Mouse (Mus musculus): ENCODE measurements around the gene Xpc.

Gene Xpc

DNA sequence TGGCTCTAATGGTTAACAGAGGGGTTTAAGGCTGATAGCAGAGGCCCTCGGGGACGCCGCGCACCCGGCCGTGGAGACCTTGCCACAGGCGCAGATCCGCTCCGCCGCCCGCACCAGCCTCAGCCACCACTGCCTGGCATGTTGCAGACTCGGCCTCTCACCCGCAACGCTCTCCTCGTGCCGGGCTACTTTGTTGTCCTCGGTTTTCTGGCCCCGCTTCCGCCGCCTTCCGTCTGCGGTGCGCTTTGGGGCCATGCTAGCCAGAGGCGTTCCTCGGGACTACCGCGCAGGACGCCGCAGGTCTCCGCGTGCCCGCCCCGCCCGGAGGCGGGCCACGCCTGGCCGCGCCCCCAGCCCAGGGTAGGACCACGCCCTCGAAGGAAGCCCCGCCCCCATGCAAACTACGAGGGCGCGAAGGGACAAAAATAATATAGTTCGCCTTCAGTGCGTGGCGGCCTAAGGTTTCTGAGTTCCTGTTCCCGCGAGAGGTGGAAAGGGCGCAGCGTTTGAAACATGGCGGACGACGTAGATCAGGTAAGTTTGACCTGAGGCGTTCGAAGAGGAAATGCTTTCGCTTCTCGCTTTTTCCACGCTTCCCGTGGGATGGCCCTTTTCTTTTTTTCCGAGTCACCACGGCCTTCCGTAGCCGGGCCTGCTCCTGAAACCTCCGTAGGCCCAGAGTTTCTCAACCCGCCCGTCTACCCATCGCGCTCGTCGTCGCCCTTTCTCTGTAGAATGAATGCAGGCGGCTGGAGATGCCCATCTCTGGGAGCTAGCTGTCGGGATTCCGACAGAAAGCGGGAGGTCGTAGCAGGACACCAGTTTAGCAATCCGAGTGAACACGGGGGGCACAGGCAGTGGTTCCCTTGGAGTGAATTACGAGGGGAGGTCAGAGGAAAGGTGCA is at the start of gene Xpc, which contains the start of gene Lsm3:
Gene Xpc, minus strand, starts transcription at position 344 of the 905 bp plus-strand sequence.
Gene Lsm3, plus strand, starts transcription at position 384 of the 905 bp plus-strand sequence.
- DNase-seq (ENCODE audit: extremely low spot score, low spot score) = peak; percentile 98

DNA sequence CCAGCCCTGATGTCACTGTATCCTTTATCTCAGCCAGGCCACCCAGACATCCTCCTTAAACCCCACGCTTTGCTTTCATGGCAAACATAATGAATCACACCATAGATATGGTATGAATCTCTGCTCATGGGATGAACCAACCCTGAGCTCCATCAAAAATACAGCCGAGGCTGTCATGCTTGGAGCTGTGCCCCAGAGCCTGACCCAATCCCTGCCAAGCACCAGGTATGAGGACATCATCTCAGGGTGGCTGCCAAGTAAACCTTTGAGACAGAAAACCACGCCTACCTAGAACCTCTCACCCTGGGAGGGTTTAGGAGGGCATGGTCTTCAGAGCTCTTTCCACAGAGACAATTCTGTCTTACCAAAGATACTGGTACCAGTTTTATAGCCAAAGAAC is 47.3 kb upstream of the Xpc start:
- DNase-seq (ENCODE audit: extremely low spot score, low spot score) = no peak

DNA sequence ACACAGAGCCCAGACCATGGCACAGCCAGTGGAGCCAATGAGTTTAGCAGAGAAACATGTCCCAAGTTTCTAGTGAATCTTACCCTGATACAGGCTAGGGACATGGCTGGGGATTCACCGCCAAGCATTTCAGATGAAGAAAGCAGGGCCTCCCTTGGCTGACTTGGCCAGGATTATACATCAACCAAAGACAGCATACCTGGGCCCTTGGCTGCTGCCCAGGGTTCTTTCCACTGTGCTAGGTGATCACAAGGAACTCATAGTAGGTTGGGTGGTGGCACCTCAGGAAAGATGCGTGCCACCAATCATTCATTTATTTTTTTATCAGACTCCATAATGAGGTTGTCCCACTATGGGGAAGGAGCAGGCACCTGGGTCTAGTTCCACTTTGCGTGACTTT is 44.5 kb upstream of the Xpc start:
- no peak for DNase-seq (ENCODE audit: extremely low spot score, low spot score)

DNA sequence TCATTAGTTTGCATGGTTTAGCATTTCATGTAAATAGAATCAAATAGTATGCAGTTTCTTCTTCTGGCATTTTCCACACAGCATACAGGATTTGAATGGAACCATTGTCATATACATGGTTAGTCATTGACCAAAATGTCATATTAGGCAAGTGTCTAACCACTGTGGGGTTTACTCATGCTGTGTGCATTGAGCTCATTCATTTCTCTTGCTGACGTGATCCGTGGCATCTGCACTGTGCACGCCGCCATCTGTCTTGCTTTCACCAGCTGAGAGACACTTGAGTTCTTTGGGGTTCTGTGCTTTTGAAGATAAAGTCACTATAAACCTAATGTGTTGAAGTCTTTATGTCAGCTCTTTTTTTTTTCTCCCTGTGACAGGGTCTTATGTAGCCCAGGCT is 43.7 kb upstream of the Xpc start:
- no peak for DNase-seq (ENCODE audit: extremely low spot score, low spot score)

DNA sequence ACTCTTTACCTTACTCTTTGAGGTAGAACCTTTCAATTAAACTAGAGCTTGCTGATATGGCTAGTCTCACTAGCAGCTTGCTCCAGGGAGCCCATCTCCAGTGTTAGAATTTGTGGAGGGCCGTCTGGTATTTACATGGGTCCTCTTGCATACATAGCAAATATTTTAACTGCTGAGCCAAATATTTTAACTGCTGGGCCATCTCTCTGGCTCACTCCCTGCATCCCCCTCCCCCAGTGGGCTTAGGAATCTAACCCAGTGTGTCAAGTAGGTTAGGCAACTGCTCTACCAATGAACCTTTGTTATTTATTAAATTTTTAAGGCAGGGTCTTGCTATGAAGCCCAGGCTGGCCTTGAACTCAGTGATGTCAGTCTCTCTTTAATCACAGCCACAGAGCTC is 42.9 kb upstream of the Xpc start:
- no peak for DNase-seq (ENCODE audit: extremely low spot score, low spot score)

DNA sequence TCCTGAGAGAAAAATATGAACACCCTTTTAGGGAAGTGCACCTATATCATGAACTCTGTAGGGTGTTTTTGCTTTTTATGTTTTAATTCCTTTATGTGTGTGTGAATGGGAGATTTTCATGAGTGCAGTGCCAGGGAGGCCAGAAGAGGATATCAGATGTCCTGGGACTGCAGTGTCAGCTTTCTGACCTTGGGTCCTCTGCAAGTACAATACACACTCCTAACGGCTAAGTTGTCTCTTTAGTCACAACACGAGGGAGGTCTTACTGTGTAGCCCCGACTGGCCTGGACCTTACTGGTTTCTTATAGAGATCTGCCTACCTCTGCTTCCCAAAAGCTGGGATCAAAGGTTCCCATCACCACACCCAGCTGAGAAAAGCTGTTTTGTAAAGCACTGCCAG is 37.0 kb upstream of the Xpc start:
- DNase-seq (ENCODE audit: extremely low spot score, low spot score) = no peak

DNA sequence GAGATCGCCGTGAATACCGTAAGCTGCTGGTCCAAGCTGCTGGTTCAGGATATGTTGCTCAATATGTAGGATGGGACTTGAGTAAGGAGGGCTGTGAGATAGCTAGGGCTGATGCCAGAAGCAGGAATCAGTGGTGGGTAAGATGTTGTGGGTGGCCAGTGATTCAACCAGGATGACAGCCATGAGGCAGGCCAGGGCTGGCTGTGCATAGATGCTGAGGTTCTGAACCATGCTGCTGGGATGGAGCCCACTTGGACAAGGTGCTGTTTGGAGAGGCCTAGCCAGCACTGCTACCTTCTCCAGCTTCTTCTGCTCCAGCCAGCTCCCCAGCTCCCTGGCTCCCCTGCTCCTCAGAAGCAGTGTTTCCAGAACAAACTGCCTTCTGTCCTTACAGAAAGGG is 36.0 kb upstream of the Xpc start:
- no peak for DNase-seq (ENCODE audit: extremely low spot score, low spot score)

DNA sequence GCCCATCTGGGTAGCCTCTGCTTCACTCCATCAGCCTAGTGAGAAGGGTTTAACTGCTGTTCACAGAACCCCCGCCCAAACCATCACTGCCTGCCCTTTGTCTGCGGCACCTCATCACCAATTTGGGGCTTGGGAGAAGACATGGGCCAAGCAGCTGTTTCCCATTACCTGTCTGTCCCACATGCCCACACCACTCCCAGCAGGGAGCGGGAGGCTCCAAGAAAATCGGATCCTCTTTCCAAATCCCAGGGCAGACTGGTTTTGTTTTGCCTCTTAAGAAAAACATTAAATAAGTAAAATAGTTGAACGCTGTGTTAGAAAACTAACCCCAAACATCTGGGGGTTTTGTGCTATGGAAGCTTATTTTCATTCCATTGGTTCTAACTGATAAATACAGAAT is 33.9 kb upstream of the Xpc start:
- DNase-seq (ENCODE audit: extremely low spot score, low spot score) = peak; percentile 40

DNA sequence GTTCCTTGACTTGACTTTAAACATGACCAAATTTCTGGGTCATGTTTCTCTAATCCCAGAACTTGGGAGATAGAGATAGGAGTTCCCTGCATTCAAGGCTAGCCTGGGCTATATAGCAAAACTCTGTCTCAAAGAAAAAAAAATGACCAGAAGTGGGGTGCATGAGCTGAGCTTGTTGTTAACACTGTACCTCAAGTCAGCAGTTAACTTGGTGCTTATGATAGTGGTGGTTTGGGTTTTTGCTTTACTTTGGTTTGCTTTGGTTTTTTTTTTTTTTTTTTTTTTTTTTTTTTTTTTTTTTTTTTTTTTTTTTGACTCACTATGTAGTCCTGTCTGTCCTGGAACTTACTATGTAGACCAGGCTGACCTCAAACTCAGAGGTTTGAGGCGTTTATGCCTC is 31.6 kb upstream of the Xpc start:
- DNase-seq (ENCODE audit: extremely low spot score, low spot score) = no peak

DNA sequence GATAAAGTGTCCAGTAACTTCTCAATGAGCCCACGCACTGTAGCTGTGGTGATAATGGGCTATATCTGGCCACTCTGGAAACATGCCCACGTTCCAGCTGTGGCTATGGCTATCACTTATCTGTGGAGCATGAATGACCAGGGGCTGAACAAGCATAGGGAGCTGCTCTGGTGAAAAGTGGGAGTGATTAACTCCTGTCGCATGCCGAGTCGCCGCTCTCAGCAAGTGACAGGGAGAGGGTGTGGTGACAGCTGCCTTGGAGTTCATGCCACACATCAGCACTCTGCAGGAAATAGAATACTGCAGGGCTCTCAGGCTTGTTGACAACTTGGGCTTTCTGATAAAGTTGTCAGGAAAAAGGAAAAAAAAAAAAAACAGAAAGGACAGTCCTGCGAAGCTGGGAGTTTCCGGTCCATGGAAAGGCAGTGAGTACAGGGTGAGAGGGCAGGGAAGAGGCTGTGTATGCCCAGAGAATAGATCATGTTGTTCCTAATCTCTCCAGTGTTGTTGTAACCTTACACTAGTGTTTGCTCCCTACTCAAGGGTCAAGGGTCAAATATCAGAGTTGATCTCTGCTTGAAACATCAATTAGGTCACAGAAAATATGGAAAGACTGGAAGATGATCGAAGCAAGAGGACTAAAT is 30.7 kb upstream of the Xpc start:
- DNase-seq (ENCODE audit: extremely low spot score, low spot score) = no peak

DNA sequence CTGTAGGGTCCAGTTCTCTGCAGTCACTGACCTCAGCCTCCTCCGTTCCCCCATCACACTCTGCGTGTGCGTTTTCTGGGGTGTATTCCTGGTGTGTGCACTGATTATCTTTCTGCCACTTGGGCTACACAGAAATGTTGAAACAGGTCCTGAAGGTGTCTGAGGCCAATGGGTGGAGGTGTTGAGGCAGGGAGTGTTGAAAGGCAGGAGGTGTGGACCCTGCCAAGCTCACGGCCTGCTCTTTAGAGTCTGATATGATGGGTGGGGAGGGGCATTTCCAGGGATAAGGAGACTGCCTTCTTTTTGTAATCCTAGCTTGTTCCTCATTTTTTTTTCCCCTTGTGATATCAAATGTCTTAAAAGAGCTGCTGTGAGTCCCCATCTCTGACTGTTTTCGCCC is 27.4 kb upstream of the Xpc start:
- no peak for DNase-seq (ENCODE audit: extremely low spot score, low spot score)

DNA sequence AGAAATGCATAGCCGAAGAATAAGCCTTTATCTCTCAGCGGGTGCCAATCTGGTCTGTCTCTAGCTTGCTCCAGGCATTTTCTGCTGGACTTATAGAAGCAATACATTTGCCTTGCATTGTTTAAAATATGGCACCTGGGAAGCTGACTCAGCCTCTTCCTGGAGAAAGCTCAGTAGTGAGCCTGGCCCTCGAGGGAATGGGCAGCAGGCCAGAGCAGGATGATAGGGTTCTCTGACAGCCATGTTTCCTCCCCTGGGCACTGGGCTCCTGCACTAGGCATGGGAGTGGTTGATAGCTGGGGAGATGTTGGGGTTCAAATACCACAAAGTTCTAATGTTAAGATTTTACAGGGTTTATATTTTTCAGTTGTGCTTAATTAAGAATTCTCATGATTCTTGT is 25.6 kb upstream of the Xpc start:
- no peak for DNase-seq (ENCODE audit: extremely low spot score, low spot score)

DNA sequence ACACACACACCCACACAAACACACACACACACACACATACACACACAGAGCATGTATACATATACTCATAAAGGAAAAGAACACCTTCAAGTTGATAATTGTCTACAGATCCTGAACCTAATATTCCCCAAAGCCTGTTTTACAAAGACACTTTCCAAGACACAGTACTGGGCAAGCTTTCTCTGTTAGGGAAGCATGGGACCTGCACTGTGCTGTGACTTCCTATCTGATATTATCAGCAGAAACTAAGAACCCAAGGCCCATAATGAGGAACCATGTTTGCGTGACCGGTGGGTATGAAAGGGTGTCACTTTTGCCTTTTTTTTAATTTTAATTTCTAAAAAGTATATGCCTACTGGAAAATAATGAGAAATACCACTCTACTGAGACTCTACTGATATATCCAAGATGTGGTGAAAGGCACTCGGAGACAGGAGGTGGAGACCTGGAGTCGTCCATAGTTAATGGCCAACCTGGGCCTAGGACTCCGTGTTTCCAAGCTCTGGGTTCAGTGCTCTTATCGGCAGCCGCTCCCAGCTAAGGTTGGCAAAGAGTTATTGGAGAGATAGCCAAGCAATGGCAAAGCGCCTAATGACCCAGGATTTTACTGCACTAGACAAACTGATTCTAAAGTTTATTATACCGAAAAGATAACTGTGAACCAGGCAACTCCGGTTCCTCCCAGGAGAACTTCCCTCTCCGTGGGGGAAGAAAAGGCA is 20.5 kb upstream of the Xpc start:
- DNase-seq (ENCODE audit: extremely low spot score, low spot score) = no peak

DNA sequence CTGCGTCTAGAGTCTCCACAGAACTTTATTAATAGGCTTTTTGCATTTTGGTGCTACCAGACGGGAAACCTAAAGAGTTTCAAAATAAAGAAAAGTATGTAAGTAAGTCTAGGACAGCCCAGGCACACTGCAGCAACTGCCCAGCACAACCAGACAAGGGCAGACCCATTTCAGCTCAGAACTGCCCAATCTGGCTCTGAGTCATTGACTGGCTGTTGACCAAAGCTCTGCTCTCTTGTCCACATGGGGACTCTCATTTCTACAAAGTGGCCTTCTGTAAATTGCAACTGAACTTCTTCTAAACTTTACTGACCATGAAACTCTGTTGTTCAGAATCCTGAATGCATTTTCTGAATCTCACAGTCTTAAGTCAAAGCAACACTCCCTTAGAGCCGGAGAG is 19.5 kb upstream of the Xpc start:
- no peak for DNase-seq (ENCODE audit: extremely low spot score, low spot score)

DNA sequence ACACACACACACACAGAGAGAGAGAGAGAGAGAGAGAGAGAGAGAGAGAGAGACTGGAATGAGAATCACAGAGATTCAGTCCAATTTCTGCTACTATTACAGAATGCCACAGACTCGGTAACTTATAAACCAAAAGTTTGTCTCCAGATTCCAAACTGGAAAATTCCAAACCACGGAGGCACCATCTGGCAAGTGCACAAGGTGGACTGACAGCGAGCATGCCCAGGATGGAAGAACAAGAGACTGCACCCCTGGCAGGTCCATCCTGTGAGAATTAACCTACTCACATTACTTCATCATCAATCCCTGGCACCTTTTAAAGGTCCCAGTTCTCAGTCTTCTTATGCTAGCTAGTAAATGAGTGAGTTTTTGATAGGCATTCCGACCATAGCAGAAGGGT is 18.6 kb upstream of the Xpc start:
- DNase-seq (ENCODE audit: extremely low spot score, low spot score) = no peak

DNA sequence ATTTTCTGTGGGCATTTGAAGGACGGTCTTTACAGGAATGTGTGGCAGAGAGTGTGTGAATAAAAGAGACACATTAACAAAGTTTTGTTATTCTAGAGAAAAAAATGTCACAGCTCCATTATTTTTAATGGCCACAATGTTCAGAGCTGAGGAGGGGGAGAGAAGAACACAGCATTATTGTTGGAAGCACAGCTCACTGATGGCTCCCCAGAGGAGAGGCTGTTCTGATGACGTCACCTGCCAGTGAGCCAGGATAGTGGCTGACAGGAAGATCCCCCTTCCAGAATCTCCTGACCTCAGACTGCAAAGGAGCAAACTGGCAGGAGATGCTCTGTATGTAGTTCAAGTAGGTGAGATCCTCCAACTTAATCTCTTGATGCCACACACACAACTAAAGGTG is 18.1 kb upstream of the Xpc start:
- no peak for DNase-seq (ENCODE audit: extremely low spot score, low spot score)

DNA sequence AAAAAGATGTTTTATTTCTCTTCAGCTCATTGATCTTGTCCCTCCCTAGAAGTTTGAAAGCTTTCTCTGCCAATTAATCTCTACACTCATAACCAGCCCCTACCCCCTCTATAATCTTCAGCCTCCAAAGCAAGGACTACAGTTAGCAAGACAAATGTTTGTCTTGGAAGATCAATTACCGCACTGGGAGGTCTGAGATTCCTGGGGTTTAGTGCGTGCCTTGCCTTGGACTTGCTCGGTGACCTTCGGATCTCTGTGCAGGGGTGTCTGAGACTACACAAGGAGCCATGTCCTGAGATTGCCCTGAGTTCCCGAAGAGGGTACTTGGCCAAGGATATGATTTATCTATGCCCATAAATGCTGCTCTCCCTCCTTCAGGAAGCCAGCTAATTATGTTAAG is 17.7 kb upstream of the Xpc start:
- peak; percentile 16 for DNase-seq (ENCODE audit: extremely low spot score, low spot score)

DNA sequence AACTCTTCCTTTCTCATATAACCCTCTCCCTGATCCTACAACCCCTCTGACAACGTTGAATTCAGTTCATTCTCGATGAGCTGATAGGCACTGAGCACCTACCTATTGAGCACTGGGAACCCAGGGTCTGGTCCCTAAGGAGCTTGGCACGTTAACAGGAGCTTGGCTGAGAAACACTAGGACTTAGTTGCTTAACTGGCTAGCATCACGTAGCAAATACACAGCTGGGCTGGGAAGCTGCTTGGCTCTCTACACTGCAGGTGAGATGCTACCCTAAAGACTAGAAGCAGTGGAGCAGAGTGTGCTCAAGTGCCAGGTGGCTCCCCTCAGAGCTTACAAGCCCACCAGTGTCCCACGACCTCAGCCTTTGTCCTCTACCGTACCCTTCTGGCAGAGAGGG is 17.0 kb upstream of the Xpc start:
- DNase-seq (ENCODE audit: extremely low spot score, low spot score) = no peak

DNA sequence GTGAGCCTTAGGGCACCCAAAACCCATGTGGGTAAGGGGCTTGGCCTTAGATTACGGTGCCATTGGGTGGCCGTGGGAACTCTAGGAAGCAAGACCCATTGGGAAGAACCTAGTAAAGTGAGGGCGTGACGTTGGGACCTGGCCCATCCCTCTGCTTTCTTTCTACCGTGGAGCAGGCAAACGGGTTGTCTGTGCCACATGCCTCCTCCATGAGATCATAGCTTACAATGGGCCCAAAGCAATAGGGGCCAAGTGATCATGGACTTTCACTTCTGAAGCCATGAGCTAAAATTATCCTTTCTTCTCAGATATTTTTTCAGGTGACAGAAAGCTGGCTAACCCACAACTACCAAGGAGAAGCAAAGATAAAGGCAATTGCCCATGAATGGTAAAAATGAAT is 15.6 kb upstream of the Xpc start:
- no peak for DNase-seq (ENCODE audit: extremely low spot score, low spot score)

DNA sequence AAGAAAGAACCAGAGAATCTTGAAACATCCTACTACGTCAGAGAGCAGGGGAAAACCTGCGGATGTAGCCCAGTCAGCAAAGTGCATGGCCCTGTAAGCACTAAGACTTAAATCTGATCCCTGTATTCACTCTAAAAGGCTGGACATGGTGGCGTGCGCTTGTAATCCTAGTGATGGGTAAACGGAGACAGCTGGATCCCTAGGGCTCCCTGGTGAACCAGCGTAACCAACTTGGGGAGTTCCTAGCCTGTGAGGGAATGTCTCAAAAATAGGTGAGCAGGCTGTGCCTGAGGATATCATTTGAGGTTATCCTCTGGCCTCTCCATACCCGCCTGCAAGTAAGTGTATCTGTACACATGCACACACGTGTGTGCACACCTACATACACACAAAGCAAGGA is 15.0 kb upstream of the Xpc start:
- DNase-seq (ENCODE audit: extremely low spot score, low spot score) = no peak

DNA sequence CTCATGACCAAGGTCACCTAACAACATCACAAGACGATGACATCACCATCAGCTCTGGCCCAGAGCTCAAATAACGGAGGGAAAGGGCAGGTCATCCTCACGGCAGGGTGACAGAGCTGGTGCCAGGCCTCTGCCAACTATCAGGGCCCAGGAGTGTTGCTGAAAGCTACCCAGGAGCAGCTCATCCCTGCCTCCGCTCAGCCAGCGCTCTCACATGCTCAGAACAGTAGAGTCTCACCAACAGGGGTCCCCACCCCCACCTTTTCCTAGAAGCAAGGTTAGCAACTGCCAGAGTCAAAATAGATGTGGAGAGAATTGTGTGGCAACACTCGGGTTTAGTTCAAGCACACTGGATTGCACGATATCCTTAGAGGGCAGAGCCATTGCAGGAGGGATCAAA is 12.6 kb upstream of the Xpc start:
- DNase-seq (ENCODE audit: extremely low spot score, low spot score) = no peak

DNA sequence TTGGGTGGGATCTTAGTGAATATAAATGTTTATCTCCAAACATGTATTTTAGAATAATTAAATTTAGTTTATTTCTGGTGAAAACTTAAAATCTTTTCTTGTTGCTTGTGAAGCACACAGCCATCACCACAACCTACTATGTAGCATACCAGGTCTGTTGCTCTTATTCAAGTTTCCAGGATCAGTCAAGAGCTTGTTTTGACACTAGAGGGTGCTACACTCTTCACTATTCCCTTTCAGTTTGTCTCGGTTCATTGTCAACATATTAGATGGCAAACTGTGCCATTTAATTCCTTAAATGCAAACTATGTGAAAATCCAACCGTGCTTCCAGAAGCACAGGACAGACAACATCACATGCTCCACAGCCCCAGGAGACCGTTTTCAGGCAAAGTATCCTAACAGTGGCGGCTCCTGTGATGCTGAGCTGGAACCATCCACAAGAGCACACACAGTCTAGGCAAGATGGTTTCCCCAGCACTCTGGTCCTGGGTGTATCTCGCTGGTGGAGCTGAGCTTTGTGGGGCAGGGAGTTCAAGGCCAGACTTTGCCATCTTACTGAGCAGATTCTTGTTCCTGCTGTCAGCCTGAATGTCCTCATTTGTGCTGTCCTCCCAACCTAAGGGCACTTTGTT is 11.7 kb upstream of the Xpc start:
- no peak for DNase-seq (ENCODE audit: extremely low spot score, low spot score)
